Mouse (Mus musculus): Measurements from ENCODE around the gene Map3k13.

Gene Map3k13

GRCm38 (mm10) chr16:21813164-21813834, 19.2 kb downstream of the Map3k13 start:
- DNase-seq, result no peak

GRCm38 (mm10) chr16:21814861-21815668, 20.9 kb downstream of the Map3k13 start:
- DNase-seq, result peak; percentile 19

GRCm38 (mm10) chr16:21815669-21816010, 21.5 kb downstream of the Map3k13 start:
- no peak for DNase-seq

GRCm38 (mm10) chr16:21818132-21818531, 24.0 kb downstream of the Map3k13 start:
- no peak for DNase-seq

GRCm38 (mm10) chr16:21818629-21819028, 24.5 kb downstream of the Map3k13 start:
- DNase-seq, result no peak

GRCm38 (mm10) chr16:21825612-21826031, 31.5 kb downstream of the Map3k13 start:
- DNase-seq, result no peak

- no peak for DNase-seq
These were observed 33.0 kb downstream of the Map3k13 start for GRCm38 (mm10) chr16:21827153-21827552.

- no peak for DNase-seq
These were observed 33.4 kb downstream of the Map3k13 start for GRCm38 (mm10) chr16:21827581-21827980.

GRCm38 (mm10) chr16:21829711-21830110, 35.6 kb downstream of the Map3k13 start:
- no peak for DNase-seq

- DNase-seq, result no peak
These were observed 36.6 kb downstream of the Map3k13 start for GRCm38 (mm10) chr16:21830784-21831183.

- no peak for DNase-seq
These were observed 37.6 kb downstream of the Map3k13 start for GRCm38 (mm10) chr16:21831764-21832163.

- DNase-seq, result no peak
These were observed 39.3 kb downstream of the Map3k13 start for GRCm38 (mm10) chr16:21833469-21833868.

GRCm38 (mm10) chr16:21833970-21834369, 39.8 kb downstream of the Map3k13 start:
- DNase-seq, result no peak

GRCm38 (mm10) chr16:21834866-21835583, 40.9 kb downstream of the Map3k13 start:
- DNase-seq, result no peak

GRCm38 (mm10) chr16:21835584-21835931, 41.4 kb downstream of the Map3k13 start:
- no peak for DNase-seq

- DNase-seq, result no peak
These were observed 42.3 kb downstream of the Map3k13 start for GRCm38 (mm10) chr16:21836311-21837072.

- no peak for DNase-seq
These were observed 43.5 kb downstream of the Map3k13 start for GRCm38 (mm10) chr16:21837694-21838093.

GRCm38 (mm10) chr16:21845800-21846671, 51.9 kb downstream of the Map3k13 start:
- DNase-seq, result peak; percentile 61

GRCm38 (mm10) chr16:21848444-21848843, 54.3 kb downstream of the Map3k13 start:
- DNase-seq, result no peak

- DNase-seq, result no peak
These were observed 54.7 kb downstream of the Map3k13 start for GRCm38 (mm10) chr16:21848847-21849246.

GRCm38 (mm10) chr16:21852374-21852773, 58.2 kb downstream of the Map3k13 start:
- DNase-seq, result no peak

- peak; percentile 31 for DNase-seq
These were observed 59.3 kb downstream of the Map3k13 start for GRCm38 (mm10) chr16:21853446-21853941.

Data from right cerebral cortex, postnatal 25 days (tissue).